Mouse (Mus musculus) stomach, embryonic 16.5 days (tissue): ENCODE measurements around the gene Lurap1l. TPM values are rescaled to one million over a fixed set of nuclear protein-coding genes. Genes with fewer than 3 reads are reported as not detected.
"Not testable (repeated sequence)": the region's sequence is repeated elsewhere in the genome, so short reads cannot be mapped to it uniquely, and the experiment has no call there.

Source experiments
- ATAC-seq: fragments of 200-750 bp; cut with Nextera tagmentation; 2 replicates; pipeline ENCODE4 v1.8.0; 2017; ENCODE audit warnings: moderate number of reproducible peaks, moderate TSS enrichment; ENCODE audit not compliant: insufficient read depth, low FRiP score
- H3K27ac ChIP-seq: fragments of 300-500 bp; sonication (generic); 2 replicates; pipeline ENCODE4 v1.5.1; 2014; ENCODE audit warnings: low read length
- H3K27me3 ChIP-seq: fragments of 300-500 bp; sonication (generic); 2 replicates; pipeline ENCODE4 v1.6.1; 2014; ENCODE audit warnings: low read length, control low read depth, mixed read lengths; ENCODE audit not compliant: control insufficient read depth, insufficient read depth
- H3K36me3 ChIP-seq: fragments of 300-500 bp; sonication (generic); 2 replicates; pipeline ENCODE4 v1.6.1; 2014; ENCODE audit warnings: low read length; ENCODE audit not compliant: control insufficient read depth, insufficient read depth
- H3K4me1 ChIP-seq: fragments of 300-500 bp; sonication (generic); 2 replicates; pipeline ENCODE4 v1.6.1; 2014; ENCODE audit warnings: low read length, control low read depth, mixed read lengths; ENCODE audit not compliant: control insufficient read depth, insufficient read depth
- H3K4me2 ChIP-seq: fragments of 300-500 bp; sonication (generic); 2 replicates; pipeline ENCODE4 v1.6.1; 2014; ENCODE audit warnings: low read depth, low read length, mixed read lengths
- H3K4me3 ChIP-seq: fragments of 300-500 bp; sonication (generic); replicated peaks from 2 replicates; pipeline ENCODE4 v1.5.1; 2014; ENCODE audit warnings: mild to moderate bottlenecking, low read length
- H3K9ac ChIP-seq: fragments of 300-500 bp; sonication (generic); 2 replicates; pipeline ENCODE4 v1.6.1; 2014; ENCODE audit warnings: low read length
- H3K9me3 ChIP-seq: fragments of 300-500 bp; sonication (generic); replicated peaks from 2 replicates; pipeline ENCODE4 v1.6.1; 2016; ENCODE audit warnings: low read length, control low read depth; ENCODE audit not compliant: control insufficient read depth
- WGBS: fragments of 180-500 bp; shearing (Covaris S2); extraction: QIAGEN DNeasy Blood & Tissue Kit; methylation state at CpG from one replicate; pipeline ENCODE4 v1.1.7; 2014; 5-methylcytosine and 5-hydroxymethylcytosine counted together
- polyA plus RNA-seq: library from polyadenylated mRNA; unstranded; fragments of >200 nt; fragmentation: Nextera tagmentation; extraction: Ambion mirVana; gene quantifications from 2 replicates; pipeline ENCODE4 v1.2.1, GENCODE M21; 2015

Lurap1l gene
- polyA plus RNA-seq, 1 experiment from 2014 or later: 27.1 TPM

DNA sequence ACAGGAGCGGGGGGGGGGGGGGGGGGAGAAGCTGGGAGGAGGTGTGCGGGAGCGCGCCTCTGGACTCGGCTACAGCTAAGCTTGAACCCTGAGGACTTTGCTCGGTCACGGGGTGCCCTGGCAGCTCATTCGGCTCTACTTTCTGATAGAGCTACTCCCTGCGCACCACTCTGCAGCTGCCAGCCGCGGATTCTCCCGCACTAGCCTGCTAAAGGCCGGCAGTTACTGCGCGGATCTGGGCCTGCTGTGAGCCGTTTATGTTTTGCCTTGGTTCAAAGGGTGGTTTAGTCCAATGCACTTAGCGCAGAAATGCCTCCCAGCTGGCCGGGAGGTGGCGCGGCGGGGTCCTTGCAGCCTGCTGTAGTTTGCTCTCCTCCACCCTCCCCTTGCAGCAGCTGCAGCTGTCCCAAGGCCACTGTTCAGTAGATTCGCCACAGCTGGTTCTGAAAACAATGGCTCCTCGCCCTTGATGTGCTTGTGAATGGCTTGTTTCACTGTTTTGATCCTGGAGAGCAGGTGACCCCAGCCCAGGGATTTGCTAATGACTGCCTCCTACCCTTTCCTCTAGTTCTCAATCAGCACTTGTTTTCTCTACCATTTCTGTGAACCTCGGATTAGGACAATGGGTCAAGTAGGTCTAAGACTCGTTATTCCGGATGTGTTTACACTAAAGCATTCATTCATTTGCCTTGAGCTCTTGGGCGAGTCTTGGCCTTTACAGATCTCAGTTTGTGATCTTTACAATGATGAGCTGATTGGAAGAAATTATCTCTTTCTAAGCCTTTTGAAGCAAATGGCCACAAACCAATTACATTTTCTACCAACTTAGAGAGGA lies 1.5 kb downstream of the Lurap1l start:
- peak overlapping the region; percentile 68 for H3K4me2 ChIP-seq
- H3K9me3 ChIP-seq: no peaks in the 10 kb centered on the region
- H3K27ac ChIP-seq: peak overlapping the region; percentile 93
- peak overlapping the region; percentile 89 for H3K9ac ChIP-seq
- peak overlapping the region; percentile 85 for H3K4me3 ChIP-seq
- ATAC-seq: peak; percentile 89
- H3K27me3 ChIP-seq: no peaks in the 10 kb centered on the region
- H3K36me3 ChIP-seq: no peaks in the 10 kb centered on the region
- WGBS: 1% methylated on average over 24 of the region's 27 CpGs
- H3K4me1 ChIP-seq: 0 out of 2 replicates have a peak, but pooled peaks cover 4% of the 10 kb centered on the region

DNA sequence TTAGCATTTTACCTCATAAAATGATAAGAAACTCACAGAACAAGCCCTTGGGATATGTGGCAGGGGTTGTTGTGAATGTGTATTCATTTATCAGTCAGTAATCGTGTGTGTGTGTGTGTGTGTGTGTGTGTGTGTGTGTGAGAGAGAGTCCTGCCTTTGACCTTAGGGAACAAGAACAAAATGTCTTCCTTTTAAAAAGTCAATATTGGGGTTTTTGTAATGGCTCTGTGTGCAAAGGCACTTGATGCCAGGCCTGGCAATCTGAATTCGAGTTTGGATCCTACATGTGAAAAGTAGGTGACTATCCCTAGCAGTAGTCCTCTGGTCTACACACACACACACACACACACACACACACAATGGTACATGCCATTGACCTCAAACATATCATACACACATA lies 4.8 kb downstream of the Lurap1l start:
- Histone ChIP-seq H3K4me3 (no peak overlapping the region), H3K27ac (no peak overlapping the region), H3K36me3 (no peaks in the 10 kb centered on the region), H3K4me2 (no peak overlapping the region), H3K4me1 (0 out of 2 replicates have a peak, but pooled peaks cover 6% of the 10 kb centered on the region), H3K27me3 (no peaks in the 10 kb centered on the region), H3K9me3 (no peaks in the 10 kb centered on the region), H3K9ac (no peak overlapping the region)
- no peak for ATAC-seq
- 47% methylated on average over 2 of the region's 2 CpGs for WGBS

DNA sequence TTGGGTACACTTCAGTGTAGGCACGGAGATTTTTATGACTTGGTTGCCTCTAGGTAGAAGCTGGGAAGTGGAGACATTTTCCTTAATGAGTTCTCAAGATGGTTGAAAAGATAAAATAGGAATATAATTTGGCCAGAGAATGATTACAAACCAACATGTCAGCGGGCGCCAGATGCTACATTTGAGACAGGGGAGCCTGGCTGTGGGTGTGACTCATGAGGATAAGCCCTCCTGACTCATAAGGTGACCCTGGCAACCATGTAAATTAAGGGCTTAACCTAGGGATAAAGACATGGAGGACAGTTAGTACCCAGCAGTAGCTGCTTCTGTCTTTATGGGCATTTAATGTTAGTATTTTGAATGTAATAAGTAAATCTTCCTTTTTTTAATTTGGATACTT lies 6.2 kb downstream of the Lurap1l start:
- no peaks in the 10 kb centered on the region for H3K36me3 ChIP-seq
- H3K9ac ChIP-seq: no peak overlapping the region
- no peaks in the 10 kb centered on the region for H3K9me3 ChIP-seq
- no peak overlapping the region for H3K4me2 ChIP-seq
- H3K27ac ChIP-seq: no peak overlapping the region
- peaks cover 8% of the 10 kb centered on the region; the same call in 1 of the 2 replicates for H3K4me1 ChIP-seq
- 74% methylated on average over 3 of the region's 3 CpGs for WGBS
- no peaks in the 10 kb centered on the region for H3K27me3 ChIP-seq
- no peak for ATAC-seq
- H3K4me3 ChIP-seq: no peak overlapping the region

DNA sequence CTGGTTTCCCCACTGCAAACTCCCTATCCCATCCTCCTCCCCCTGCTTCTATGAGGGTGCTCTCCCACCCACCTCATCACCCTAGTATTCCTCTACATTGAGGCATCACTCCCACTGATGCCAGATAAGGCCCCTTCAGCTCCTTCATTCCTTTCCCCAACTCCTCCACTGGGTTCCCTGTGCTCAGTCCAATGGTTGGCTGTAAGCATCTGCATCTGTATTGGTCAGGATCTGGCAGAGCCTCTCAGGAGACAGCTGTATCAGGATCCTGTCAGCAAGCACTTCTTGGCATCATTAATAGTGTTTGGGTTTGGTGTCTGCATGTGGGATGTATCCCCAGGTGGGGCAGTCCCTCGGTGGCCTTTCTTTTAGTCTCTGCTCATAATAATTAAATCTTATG lies 6.7 kb downstream of the Lurap1l start:
- H3K36me3 ChIP-seq, H3K27me3 ChIP-seq, H3K9ac ChIP-seq: not testable (repeated sequence)

DNA sequence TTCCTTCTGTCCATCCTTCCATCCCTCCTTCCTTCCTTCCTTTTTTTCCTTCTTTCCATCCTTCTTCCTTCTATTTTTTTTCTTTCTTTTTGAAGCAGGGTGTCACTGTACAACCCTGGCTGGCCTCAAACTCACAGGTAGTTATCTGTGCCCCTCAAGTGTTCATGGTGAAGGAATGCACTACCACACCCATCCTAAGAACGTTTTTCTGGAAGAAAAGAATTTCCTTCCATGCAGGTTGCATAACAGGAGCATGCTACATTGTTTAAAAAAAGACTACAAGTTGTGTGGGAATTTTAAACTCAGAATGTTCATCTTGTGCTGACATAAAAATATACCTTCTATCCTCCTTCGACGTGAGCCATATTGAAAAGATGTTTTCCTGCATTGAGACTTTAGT lies 7.4 kb downstream of the Lurap1l start:
- Histone ChIP-seq H3K9me3 (no peaks in the 10 kb centered on the region), H3K4me2 (no peak overlapping the region), H3K27me3 (no peaks in the 10 kb centered on the region), H3K36me3 (no peaks in the 10 kb centered on the region), H3K9ac (no peak overlapping the region), H3K4me3 (no peak overlapping the region), H3K27ac (no peak overlapping the region), H3K4me1 (peaks cover 12% of the 10 kb centered on the region; the same call in 1 of the 2 replicates)
- ATAC-seq: no peak
- WGBS: 73% methylated on average over 3 of the region's 3 CpGs

More for the DNA sequence above, 6.7 kb downstream of the Lurap1l start:
- H3K4me1 ChIP-seq: peaks cover 12% of the 10 kb centered on the region; the same call in 1 of the 2 replicates
- H3K27ac ChIP-seq, ATAC-seq, H3K9me3 ChIP-seq, H3K4me3 ChIP-seq, H3K4me2 ChIP-seq: not testable (repeated sequence)
- 63% methylated on average over 1 of the region's 1 CpGs for WGBS

DNA sequence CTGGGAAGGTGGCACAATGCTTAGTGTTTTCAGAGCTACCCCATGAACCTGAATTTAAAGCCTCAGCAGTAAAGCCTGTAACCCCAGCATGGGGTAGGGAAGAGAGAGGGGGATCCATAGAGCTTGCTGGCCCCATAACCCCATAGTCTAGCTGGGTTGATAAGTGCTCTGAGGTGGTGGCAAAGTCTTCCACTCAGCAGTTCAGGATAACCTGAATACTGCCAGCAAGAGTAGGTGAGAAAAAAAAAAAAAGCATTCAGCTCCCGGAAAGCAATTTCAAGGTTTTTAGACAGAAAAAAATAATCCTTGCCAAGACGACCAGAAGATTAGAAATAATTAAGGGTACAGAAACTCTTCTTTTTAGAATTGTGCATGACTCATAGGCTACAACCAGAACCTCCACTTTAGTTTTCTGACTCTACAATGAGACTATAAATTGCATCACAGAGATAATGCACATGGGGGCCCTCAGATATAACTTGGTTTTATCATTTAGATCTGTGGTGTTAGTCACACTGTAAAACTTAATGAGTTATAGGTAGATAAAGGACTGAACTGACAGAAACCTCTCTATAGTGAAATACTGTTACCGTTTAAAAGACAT lies 8.2 kb downstream of the Lurap1l start:
- no peak overlapping the region for H3K4me2 ChIP-seq
- H3K4me3 ChIP-seq: no peak overlapping the region
- H3K36me3 ChIP-seq: no peaks in the 10 kb centered on the region
- 0 out of 2 replicates have a peak overlapping the region, but pooled peaks have one; percentile 23 for H3K27ac ChIP-seq
- peaks cover 11% of the 10 kb centered on the region; the same call in 1 of the 2 replicates for H3K4me1 ChIP-seq
- H3K9ac ChIP-seq: no peak overlapping the region
- no peaks in the 10 kb centered on the region for H3K27me3 ChIP-seq
- no peaks in the 10 kb centered on the region for H3K9me3 ChIP-seq
- ATAC-seq: no peak
- WGBS: 62% methylated on average over 3 of the region's 3 CpGs

DNA sequence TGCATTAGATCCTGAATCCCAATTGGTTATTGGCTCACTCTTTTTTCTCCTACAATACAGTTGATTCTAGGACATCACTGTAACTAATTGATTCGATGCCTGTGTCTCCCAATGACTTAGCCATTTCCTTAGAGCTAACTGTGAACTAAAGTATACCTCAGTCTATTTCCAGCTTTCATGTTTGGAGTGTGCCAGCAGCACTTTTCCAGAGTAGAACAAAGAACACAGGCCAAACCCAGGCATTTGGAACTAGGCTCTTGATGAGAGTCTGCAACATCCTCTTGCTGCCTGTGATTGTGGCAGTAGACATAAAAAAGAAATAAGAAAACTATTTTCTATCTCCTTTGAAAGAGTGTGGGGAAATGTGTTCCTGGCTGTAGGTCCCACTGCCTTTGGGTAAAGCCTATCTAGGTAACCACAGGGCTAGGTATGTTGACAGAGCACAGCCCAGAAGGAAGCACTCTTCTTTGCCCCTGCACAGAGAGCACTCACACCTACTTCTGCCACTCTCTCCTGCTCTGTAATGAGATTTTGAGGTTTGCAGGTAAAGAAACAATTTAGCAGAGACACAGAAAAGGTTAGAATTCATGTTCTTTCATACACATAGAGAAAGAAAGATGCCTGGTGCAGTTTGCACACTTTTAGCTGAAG lies 8.9 kb downstream of the Lurap1l start:
- 72% methylated on average over 1 of the region's 1 CpGs for WGBS

DNA sequence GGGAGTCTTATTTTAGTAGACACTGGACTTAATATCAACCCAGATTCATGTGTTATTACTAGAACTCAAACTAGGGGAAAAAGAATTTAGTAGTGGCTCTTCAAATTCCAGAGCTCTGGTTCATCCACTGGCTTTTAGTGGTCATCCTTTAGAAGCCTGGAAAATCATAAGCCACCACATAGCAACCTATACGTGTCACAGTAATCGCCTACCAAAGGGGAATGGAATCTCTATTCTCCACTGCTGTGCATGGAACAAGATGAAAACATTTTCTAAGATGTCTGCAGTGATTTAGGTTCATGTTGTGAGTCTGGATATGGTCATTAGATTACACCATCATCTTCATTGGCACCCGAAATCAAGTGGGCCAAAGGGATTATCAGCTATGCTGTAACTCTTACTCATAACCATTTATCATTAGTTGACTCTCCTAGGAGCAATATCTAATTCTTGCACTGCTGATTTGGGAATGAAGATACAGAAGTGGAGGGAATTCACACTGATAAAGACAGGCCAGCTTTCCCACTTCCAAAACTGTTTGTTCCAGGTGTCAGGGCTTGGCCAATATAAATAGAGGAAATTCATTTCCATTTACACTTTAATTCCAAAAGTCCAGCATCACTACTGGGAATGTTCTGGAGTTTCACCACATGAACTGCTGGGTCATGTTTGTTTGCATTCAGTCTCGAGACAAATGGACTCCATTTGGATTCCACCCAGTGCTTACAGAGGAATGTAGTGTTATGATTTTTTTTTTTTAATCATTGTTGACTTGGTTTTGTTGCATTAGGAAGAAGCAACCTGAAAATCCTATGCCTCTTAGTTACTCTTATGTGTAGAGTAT lies 11.4 kb downstream of the Lurap1l start:
- Histone ChIP-seq H3K9ac (no peak overlapping the region), H3K27me3 (no peaks in the 10 kb centered on the region), H3K9me3 (no peaks in the 10 kb centered on the region), H3K36me3 (no peaks in the 10 kb centered on the region), H3K27ac (no peak overlapping the region), H3K4me1 (peaks cover 9% of the 10 kb centered on the region; the same call in 1 of the 2 replicates), H3K4me3 (no peak overlapping the region), H3K4me2 (no peak overlapping the region)
- 65% methylated on average over 4 of the region's 4 CpGs for WGBS
- ATAC-seq: no peak

More for the DNA sequence above, 8.9 kb downstream of the Lurap1l start:
- Histone ChIP-seq H3K27me3 (no peaks in the 10 kb centered on the region), H3K9ac (no peak overlapping the region), H3K27ac (no peak overlapping the region), H3K4me1 (peaks cover 9% of the 10 kb centered on the region; the same call in 1 of the 2 replicates), H3K36me3 (no peaks in the 10 kb centered on the region), H3K4me2 (no peak overlapping the region), H3K4me3 (no peak overlapping the region), H3K9me3 (no peaks in the 10 kb centered on the region)
- no peak for ATAC-seq
